Mouse (Mus musculus) liver, embryonic 14.5 days (tissue): ENCODE data around the gene Fsd1.

Experiments used
- CTCF ChIP-seq: IDR thresholded peaks from 2 replicates; pipeline ENCODE4 v1.5.1; 2016; ENCODE audit warnings: antibody characterized with exemption, low read depth, control low read depth
- EP300 ChIP-seq: IDR thresholded peaks from 2 replicates; pipeline ENCODE4 v1.6.1; 2016; ENCODE audit warnings: antibody characterized with exemption, low read depth

GRCm38 (mm10) chr17:55968210-55968609, 18.1 kb upstream of the Fsd1 start:
- TF ChIP-seq EP300 (no peak), CTCF (no peak)
